Mouse (Mus musculus) yolk sac, embryonic 10.5 days (tissue): ENCODE measurements at regions not wholly inside any gene's neighbourhood (a gene's known extent, or its start where the extent isn't known, plus 50 kb on each side); places are given as distances from the start of the nearest gene placed in this dataset.

ENCODE experiments used
- DNase-seq: peaks from one replicate; pipeline ENCODE4 v3.0.0-alpha.2; 2017; ENCODE audit warnings: low spot score

DNA sequence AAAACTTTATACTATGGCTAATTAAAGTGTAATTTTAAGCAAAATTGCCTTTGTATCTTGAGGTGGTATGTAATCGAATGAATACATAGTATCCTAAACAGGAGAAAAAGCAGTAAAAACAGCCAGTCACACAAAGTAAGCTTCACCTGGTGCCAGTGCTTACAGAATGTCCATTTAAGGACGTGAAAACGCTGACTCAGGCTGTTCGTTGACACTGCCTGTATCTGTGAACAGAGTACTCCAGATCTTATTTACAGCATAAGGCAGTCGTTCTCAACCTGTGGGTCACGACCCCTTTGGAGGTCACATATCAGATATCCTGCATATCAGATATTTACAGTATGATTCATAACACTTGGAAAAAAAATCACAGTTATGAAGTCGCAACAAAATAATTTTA, 194.8 kb downstream of the Wdr20rt start:
- no peak for DNase-seq

DNA sequence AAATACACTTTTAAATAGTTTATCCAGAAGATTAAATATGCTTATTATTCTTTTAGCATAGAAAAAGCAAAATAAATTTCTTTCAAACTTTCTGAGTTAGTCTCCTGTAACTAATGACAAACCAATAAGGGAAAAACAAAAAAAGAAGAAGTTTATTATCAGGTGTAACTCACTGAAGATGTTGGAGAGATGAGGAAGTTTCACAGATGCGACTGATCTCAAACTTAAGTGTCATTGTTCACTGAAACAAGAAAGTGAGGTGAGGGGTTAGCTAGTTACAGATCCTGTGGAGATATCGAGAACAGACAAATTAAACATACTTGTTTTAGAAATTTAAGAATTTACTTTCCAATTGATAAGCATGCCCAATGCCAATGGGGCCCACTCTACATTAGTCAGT, 199.2 kb downstream of the Wdr20rt start:
- DNase-seq: no peak

DNA sequence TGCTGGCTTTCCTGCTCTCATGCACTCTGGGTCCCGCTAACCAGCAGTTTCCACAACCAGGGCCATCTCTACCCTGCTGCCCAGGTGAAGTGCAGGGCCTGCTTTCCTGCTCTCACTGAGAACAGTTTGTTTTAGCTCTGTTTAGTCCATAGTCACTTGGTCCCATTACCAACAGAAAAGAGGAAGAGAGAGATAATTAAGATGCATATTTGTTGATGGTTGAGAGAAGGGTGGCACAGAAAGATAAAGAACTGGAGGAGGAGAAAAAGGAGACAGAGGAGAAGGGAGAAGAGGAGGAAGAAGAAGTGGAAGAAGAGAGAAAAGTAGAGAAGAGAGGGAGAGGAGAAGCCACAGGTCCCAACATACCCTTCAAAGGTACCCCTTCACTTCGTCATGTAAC, 200.1 kb downstream of the Wdr20rt start:
- no peak for DNase-seq

DNA sequence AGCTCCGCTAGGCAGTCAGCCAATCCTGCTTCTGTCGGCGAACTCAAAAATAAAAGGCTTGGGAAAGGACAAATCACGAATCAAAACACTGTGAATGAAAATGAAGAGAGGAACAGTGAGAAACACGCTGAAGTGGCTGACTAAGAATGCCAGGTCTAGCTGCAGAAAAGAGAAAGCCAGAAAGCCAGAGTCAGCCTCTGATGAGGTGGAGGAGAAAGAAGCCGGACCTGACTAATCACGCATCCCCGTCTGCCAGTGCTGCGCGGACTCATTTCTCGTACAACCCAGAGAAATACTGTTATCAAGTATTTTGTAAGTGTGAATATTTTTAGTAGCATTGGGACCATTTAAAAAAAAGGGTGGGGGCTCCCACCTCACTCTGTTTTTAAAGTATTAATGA, 201.6 kb downstream of the Wdr20rt start:
- no peak for DNase-seq

DNA sequence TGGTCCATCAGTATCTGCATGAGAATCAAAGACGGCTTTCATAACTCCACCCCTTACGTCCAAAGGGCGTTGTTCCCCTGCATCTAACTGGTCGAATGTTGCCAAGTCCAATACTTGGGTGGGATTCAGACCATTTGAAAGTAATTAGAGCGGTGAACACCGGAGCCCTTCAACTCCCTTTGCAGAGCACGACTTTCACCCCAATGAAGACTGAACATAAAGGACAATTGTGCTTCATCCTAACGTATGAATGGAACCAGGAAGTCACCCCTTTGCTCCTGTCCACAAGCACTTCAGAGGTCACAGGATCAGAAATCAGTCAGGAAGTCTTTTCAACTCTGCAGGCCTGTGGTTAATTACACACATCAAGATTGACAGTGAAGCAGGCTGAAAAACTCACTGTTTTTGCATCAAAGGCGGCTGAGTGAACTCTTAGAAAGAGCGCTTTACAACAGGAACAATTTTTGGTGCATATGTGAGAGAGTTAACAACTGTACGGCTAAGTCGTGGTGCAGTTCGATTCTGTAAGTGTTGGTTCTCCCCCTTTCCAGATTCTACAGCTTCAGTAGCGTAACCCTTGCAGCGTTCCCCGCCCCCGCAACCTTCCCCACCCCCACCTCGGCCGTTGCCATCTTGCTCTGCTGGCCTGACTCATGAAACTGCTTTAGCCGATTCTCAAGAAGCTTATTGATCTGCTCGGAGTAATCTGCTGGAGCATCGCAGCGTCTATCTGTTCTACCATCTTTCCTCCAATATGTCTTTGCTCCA, 203.1 kb downstream of the Wdr20rt start:
- no peak for DNase-seq

DNA sequence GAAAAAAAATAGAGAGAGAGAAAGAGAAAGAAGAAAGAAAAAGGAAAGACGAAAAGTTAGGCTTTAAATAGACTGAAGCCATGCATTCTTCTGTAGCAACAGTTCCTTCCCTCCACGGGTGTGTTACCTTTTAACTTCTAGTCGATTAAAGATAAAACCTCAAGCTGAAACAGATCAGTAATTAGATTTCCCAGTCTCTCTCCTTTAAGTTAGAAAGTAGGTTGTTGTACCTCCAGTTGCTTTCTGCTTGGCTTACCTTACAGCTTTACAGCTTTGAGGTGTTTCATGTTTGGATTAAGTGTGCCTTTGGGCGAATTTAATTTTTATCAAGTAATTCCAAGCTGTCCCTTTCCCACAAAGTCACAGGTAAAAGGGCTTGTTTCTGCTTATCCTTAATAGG, 225.5 kb downstream of the Wdr20rt start:
- no peak for DNase-seq

DNA sequence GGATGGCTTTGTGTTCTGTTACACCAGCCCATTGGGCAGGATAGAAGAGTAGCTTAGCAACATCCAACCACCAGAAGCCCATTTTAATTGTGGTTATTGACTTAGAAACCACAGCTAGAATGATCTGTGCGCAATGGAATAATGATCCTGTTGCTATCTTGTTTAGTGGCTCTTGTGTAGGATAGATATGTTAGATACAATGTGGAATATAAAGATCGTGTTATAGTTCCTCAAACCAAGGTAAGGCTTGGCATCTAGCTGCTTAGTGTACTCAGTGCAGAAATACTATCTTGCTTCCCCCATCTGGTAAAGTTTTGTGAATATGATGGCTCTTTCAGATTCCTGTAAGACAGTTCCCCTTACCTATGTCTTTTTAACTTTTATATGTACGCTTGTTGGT, 230.4 kb downstream of the Wdr20rt start:
- no peak for DNase-seq

DNA sequence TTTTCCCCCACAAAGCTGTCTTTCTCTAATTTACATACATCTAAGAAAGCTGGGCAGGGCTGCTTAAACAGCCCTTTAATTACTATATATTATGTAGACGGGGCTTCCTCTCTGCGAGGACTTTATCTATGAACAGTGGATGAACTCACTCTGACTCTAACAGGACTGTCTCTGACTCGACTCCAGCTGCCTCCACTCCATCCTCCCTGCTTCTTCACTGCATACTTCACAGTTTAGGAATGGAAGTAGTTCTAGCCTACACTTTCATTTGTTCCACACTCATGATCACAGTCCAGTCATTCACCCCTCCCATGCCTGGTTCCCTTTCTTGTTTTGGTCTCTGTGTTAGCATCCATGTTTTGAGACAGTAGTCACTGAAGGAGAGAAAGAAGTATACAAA, 231.6 kb downstream of the Wdr20rt start:
- DNase-seq: no peak

DNA sequence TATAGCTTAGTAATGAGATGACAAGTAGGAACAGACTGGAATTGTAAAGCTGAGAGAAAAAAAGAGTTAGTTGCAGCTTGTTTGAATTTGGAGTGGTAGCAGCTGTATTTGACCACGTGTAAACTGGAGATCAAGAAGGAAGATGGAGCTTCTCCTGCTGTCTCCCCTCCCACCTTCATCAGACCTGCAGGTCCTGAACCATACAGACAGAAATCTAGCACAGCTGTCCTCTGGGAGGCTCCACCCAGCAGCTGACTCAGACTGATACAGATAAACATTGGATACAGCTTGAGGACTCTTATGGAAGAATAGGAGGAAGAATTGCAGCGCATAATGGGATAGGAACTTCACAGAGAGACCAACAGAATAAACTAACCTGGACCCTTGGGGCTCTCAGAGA, 238.9 kb downstream of the Wdr20rt start:
- no peak for DNase-seq

DNA sequence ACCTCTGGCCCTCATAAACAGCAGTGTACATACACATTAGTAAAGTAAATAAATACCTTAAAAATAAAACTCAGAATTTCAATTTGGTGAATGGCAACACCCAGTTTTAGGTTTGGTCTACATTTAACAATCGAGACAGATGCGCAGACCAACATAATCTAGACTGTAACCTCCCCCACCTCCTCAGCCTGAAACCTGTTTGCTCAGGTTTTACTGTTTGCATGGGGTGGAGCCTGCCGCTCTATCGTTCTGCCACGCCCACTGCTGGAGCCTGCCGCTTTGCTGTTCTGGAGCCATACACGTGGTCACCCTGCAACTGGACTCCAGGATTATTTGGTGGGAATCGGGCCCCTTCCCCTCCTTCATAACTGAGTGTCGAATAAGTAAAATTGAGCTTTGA, 253.4 kb downstream of the Wdr20rt start:
- DNase-seq: peak; percentile 18

DNA sequence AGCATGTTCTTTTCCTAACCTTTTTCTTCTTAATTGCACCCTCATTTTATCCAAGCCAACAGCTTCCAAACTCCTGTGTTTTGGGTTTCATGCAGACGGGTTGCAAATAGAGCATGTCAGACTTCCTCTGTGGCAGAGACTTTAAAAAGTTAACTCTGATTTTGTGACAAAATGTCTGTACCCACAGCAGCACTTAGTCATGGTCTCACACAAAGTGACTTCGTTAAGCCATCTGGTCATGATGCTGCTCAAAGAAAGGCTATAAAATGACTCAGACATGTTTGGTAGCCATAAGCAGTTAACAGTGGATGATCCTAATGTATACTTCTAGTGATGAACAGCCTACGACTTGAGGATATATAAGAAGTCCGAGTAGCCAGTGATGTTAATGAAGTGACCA, 255.5 kb downstream of the Wdr20rt start:
- DNase-seq: no peak

DNA sequence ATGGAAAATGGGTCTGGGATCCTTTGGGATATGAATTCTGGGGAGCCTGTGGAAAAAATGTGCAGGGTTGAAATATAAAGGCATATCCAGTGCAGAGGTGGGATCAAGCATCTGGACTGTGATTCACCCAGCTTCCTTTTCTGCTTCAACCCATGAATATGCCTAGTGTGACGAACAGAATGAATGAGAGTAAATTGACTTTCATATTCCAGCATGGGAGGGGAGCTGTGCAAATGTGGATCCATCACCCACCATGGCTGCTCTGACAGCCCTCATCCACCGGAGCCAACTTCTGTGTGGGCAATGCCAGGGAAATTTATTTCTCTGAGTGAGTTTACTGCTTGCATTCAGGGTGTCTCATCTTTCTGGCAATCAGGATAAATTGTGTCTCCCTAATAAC, 265.8 kb downstream of the Wdr20rt start:
- no peak for DNase-seq

DNA sequence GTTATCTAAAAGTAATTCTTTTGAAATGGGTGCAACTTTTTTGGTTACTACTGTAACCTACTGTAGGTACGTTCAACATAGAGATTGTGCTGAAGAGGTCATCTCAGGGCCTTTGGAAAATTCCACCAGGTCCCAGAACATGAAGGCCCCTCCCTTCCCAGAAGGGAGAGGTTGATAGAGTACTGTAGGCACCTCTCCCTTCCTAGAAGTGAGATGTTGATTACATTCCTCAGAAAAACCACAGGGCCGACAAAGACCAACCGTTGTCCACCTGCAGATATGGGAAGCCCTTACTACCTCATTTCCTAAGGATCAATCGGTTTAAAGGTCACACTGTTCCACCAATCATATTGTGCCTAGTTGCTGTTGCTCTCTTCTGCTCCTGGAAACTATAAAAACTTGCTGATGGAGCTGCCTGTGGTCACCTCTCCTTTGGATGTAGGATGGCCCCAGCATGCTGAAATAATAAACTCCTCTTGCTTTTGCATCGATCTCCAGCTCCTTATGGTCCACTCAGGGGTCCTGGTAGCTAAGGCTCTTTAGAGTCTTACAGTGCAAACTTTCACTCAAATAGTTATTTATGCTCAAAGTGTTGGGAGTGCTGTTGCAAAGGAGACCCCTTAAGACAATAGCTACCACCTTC, 269.2 kb downstream of the Wdr20rt start:
- no peak for DNase-seq

DNA sequence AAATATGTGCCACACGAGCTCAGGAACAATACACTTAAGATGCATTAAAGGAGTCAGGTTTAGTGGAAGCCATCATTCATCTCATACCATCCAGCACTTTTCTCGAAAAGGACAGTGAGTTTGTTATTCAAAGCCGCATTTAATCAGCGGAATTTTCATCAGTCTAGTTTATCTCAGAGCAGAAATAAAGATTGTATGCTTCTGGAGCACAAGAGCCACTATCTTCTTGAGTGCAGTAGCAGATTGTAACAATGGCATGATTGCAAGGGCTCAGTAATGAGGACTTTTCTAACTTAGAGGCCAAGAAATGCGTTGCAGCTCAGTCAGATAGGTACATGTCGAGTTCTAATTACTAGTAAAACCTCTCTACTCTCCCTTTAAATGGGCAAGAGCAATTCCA, 271.3 kb downstream of the Wdr20rt start:
- no peak for DNase-seq

DNA sequence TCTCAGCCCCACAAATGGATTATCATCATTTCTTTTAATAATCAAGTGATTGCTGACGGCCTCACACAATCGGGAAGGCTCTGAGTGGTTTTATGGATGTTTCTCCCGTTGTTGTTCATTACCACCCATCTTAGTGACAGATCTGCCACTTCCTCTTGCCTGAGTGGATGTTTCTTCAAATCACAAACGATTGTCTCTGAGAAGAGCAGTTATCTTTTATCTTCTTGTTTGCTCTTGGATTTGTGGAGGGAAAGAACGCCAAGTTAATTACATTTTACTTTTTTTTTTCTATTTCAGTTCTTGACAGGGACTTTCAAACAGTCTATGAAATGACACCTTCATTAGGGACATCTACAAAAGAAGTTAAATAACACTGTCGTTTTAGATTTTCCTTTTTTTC, 272.3 kb downstream of the Wdr20rt start:
- DNase-seq: no peak

DNA sequence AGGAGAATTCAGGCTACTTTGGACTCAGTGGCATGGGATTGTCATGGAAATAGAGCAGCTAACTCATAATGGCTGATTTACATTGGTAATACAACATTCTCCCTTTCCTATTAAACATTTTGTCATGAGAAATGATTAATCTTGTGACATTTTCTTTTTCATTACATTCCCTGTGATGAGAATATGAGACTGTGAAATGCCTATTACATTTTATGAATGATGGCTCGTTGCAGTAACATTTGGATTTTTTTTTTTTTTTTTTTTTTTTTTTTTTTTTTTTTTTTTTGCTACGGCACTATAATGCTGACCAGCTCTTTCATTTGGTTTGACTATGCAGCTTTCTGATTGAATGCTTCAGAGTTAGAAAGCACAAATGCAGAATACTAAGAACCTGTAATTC, 276.1 kb downstream of the Wdr20rt start:
- no peak for DNase-seq

DNA sequence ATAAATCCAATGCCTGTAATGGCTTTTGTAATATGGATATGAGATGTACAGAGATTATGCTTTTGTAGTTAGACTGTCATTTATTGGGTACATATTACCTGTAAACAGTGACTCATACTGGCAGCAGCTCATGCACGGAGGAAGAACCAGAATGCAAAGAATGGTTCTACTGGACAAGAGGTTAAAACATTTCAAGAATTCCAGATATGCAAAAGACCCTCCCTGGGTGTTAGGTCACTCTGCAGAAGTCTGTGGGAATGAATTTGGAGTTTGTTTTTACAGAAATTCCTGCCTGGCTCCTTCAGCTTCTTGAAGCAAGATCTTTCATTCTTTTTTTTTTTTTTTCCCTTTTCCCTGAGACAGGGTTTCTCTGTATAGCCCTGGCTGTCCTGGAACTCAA, 276.7 kb downstream of the Wdr20rt start:
- DNase-seq: no peak

DNA sequence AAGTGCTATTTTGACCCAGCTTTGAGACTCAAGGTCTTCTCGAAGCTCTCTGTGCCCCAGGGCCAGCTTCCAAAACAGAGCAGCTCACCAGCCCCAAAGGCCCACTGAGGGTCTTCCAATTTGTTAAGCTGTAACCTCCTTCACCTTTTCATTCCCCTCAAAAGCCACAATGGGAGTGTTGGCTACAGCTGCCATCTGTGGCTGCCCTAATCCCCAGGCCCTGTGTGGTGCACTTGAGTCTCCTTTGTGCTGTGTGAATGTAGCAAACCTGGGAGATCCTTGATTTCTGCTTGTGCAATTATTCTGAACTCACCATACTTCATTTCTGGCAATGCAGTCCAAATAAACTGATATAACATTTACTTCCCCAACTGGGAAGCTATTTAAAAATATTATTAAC, 287.8 kb downstream of the Wdr20rt start:
- DNase-seq: no peak

DNA sequence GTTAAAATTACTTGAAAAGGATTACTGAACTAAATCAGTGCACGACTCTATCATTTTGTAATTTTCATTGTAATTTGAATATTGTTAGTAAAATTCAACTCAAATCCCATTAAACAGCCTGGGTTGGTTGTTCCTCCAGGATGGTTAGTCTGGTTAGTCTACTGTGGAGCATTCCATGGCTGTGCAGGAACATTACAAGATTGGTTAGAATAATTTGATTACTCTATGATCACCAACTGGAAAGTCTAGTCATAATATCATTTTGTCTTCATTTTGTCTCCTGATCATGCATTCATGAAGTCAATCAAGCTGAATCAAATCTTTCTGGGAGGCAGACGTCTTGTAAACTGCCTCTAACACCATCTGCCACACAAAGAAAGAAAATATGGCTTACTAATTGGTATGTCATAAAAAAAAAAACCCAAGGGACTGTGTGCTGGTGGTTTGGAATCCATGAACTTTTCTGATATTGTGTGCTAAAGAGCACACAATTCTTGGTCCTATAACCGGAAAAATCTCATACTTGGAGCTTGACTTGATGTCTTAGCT, 308.9 kb downstream of the Wdr20rt start:
- DNase-seq: no peak

DNA sequence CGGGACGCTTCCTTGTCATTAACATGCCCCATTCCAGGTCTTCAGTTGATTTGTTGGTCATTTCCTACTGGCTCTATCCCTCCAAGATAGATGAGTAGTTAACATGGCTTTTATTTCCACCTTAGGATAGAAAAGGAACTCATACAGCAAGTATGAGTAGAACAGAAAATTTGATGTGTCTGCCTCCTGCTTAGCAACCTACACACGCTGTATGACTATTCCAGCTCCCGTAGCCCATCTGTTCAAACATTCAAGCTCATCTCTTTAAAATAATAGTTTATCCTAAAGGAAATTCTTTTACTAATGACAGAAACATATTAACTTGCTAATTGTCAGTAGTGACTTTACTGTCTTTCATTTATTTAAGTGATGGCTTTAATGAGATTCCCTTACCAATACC, 323.0 kb downstream of the Wdr20rt start:
- no peak for DNase-seq

DNA sequence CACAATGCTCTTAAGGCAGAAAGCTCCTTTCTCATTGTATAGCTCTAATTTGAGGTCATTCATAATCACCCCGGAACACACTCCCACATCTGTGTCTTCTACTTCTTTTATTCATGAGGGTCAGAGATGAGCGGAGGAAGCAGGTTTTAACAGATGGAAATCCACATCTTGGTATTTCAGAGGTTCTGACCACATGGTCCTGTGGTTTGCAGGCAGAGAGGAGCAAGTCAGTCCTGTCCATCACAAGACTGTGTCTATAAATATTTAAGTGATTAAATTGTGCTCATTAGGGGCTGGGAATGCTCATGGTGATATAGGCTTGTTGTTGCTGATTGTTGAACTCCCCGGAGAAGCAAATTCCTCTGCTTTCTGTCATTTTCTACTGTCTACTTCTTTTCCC, 326.9 kb downstream of the Wdr20rt start:
- no peak for DNase-seq

DNA sequence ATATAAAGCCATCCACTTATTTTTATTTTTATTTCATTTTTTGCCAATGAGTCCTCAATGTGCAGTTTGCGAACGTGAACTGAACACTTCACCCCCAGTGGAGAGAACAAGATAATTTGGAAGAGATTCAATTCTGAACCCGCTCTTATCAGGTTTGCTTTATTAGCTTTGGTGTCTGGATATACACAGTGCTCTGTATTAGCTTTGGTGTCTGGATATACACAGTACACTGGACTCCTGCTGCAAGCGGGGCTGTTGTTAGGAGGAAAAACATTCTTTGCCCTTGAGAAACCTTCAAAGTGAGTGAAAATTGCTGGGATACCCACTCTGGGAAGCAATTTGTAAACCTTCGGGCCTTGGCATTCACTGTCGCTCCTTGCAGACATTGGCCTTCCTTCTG, 333.7 kb downstream of the Wdr20rt start:
- no peak for DNase-seq

DNA sequence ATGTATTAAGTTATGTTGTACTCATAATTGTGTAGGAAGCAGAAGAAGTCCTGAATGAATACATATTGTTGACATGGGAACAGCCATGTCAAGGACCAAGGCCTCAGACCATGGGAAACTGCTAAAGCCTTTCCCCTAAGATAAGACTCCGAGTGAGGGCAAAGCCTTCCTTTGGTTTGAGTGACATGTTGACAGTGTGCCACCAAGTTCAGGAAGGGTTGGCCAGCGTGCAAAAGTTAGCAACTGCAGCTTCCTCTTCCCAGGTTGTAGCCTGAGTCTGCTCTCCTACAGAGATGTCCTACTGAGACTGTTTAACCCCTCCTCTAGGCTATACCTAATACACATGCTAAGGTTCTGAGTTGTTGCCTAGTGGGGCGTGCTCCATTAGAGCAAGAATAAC, 334.5 kb downstream of the Wdr20rt start:
- no peak for DNase-seq

DNA sequence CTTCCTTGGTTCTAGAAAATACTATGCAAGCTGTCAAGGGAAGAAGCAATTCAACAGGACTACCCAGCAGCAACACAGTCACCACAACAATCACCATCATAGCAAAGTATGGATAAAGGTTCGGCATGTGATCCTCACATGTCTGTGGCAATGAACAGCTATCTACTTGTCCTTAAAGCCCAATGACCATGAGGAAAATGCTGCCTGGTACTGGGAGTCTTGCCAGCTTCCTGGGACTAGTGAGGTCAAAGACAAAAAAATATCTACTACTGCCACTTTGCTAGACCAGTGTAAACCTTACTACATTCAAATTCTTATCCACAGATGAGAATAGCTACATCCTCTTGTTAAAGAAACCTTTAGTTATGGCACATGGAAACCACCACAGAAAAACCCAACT, 346.3 kb downstream of the Wdr20rt start:
- DNase-seq: no peak
